Mouse (Mus musculus): ENCODE measurements around the gene Prrx1. TPM values are rescaled to one million over a fixed set of nuclear protein-coding genes. Genes with fewer than 3 reads are reported as not detected.

The Prrx1 gene
- total and polyA plus RNA-seq, 2 experiments, result 0.06 to 0.46 TPM

DNA sequence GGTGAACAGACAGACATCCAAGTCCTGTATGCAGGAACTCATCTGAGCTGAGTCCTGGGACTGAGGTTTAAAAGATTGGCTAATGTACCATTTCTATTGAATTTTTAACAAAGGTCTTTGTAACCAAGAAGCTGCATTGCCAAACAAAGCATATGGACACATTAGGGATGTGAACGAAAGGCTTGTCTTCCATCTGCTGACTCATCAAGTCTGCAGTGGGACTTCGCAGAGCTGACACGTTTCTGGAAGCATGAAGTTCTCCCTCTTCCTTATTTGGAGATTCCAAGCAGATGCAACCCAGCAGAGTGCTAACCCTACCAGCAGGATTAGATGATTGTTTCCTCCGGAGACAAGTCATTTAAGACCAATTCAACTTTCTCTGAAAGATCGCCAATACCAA lies 61.2 kb downstream of the Prrx1 start:
- Histone ChIP-seq H3K9ac (ENCODE audit: low read depth, low read length) (no peak overlapping the region), H3K4me3 (ENCODE audit: insufficient read depth, low read depth, low read length) (no peak overlapping the region), H3K4me1 (ENCODE audit: control insufficient read depth, insufficient read depth, low read length) (no peaks in the 10 kb centered on the region), H3K36me3 (ENCODE audit: control insufficient read depth, insufficient read depth, low read length) (no peaks in the 10 kb centered on the region), H3K27ac (replicated peaks; ENCODE audit: insufficient read depth, low read depth, low read length) (no peak overlapping the region), H3K79me2 (ENCODE audit: control insufficient read depth, insufficient read depth, low read length) (no peaks in the 10 kb centered on the region), H3K27me3 (ENCODE audit: control insufficient read depth, insufficient read depth, low read length) (no peaks in the 10 kb centered on the region)
- no peak for DNase-seq (ENCODE audit: extremely low read depth, low read depth, low spot score)
- 85% methylated on average over 5 of the region's 5 CpGs for WGBS
- TF ChIP-seq CTCF (IDR thresholded peaks at IDR 0.05; ENCODE audit: low read depth, low read length) (no peak), POLR2A (IDR thresholded peaks at IDR 0.05; ENCODE audit: extremely low read depth, insufficient read depth, low read length) (no peak)

GRCm38 (mm10) chr1:163251766-163252165 lies 61.7 kb downstream of the Prrx1 start:
- no peaks in the 10 kb centered on the region for H3K36me3 ChIP-seq (ENCODE audit: control insufficient read depth, insufficient read depth, low read length)
- 71% methylated on average over 1 of the region's 1 CpGs for WGBS
- no peak overlapping the region for H3K27ac ChIP-seq (replicated peaks; ENCODE audit: insufficient read depth, low read depth, low read length)
- TF ChIP-seq POLR2A (IDR thresholded peaks at IDR 0.05; ENCODE audit: extremely low read depth, insufficient read depth, low read length) (no peak), CTCF (IDR thresholded peaks at IDR 0.05; ENCODE audit: low read depth, low read length) (no peak)
- no peak for DNase-seq (ENCODE audit: extremely low read depth, low read depth, low spot score)
- no peaks in the 10 kb centered on the region for H3K27me3 ChIP-seq (ENCODE audit: control insufficient read depth, insufficient read depth, low read length)
- no peaks in the 10 kb centered on the region for H3K79me2 ChIP-seq (ENCODE audit: control insufficient read depth, insufficient read depth, low read length)
- no peak overlapping the region for H3K4me3 ChIP-seq (ENCODE audit: insufficient read depth, low read depth, low read length)
- H3K4me1 ChIP-seq (ENCODE audit: control insufficient read depth, insufficient read depth, low read length), result no peaks in the 10 kb centered on the region
- H3K9ac ChIP-seq (ENCODE audit: low read depth, low read length), result no peak overlapping the region

GRCm38 (mm10) chr1:163238950-163239349 lies 74.6 kb downstream of the Prrx1 start:
- no peaks in the 10 kb centered on the region for H3K79me2 ChIP-seq (ENCODE audit: control insufficient read depth, insufficient read depth, low read length)

GRCm38 (mm10) chr1:163231230-163231629 lies 82.3 kb downstream of the Prrx1 start:
- no peak overlapping the region for H3K27ac ChIP-seq (replicated peaks; ENCODE audit: insufficient read depth, low read depth, low read length)
- TF ChIP-seq CTCF (IDR thresholded peaks at IDR 0.05; ENCODE audit: low read depth, low read length) (no peak), POLR2A (IDR thresholded peaks at IDR 0.05; ENCODE audit: extremely low read depth, insufficient read depth, low read length) (no peak)
- no peak overlapping the region for H3K4me3 ChIP-seq (ENCODE audit: insufficient read depth, low read depth, low read length)
- H3K4me1 ChIP-seq (ENCODE audit: control insufficient read depth, insufficient read depth, low read length), result no peaks in the 10 kb centered on the region
- WGBS, result 58% methylated on average over 3 of the region's 3 CpGs
- DNase-seq (ENCODE audit: extremely low read depth, low read depth, low spot score), result no peak
- no peak overlapping the region for H3K9ac ChIP-seq (ENCODE audit: low read depth, low read length)
- no peaks in the 10 kb centered on the region for H3K27me3 ChIP-seq (ENCODE audit: control insufficient read depth, insufficient read depth, low read length)
- H3K36me3 ChIP-seq (ENCODE audit: control insufficient read depth, insufficient read depth, low read length), result no peaks in the 10 kb centered on the region
- H3K79me2 ChIP-seq (ENCODE audit: control insufficient read depth, insufficient read depth, low read length), result no peaks in the 10 kb centered on the region

More at GRCm38 (mm10) chr1:163238950-163239349, 74.6 kb downstream of the Prrx1 start:
- H3K9ac ChIP-seq (ENCODE audit: low read depth, low read length), result no peak overlapping the region
- no peak for DNase-seq (ENCODE audit: extremely low read depth, low read depth, low spot score)
- H3K36me3 ChIP-seq (ENCODE audit: control insufficient read depth, insufficient read depth, low read length), result no peaks in the 10 kb centered on the region
- H3K27ac ChIP-seq (replicated peaks; ENCODE audit: insufficient read depth, low read depth, low read length), result no peak overlapping the region
- WGBS, result 79% methylated on average over 4 of the region's 4 CpGs
- no peak overlapping the region for H3K4me3 ChIP-seq (ENCODE audit: insufficient read depth, low read depth, low read length)
- TF ChIP-seq CTCF (IDR thresholded peaks at IDR 0.05; ENCODE audit: low read depth, low read length) (no peak), POLR2A (IDR thresholded peaks at IDR 0.05; ENCODE audit: extremely low read depth, insufficient read depth, low read length) (no peak)
- H3K4me1 ChIP-seq (ENCODE audit: control insufficient read depth, insufficient read depth, low read length), result no peaks in the 10 kb centered on the region
- H3K27me3 ChIP-seq (ENCODE audit: control insufficient read depth, insufficient read depth, low read length), result no peaks in the 10 kb centered on the region

DNA sequence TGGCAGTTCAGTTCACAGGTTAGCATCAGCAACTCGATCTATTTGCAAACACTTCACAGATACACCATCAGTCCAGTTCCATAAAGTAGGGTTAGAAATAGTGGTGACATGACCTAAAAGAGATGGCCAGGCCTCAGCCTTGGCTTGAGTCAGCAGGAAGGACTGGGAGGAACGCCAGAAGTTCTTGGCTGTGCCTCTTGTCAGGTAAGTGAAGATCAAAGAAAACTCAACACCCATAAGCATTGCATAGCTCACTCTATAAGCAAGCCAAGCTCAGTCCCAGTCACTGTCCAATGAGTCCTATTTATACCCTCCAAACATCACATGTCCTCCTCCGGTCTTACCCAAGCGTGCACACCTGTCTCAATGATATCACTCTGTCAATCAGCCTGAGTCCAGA lies 87.2 kb downstream of the Prrx1 start:
- H3K4me3 ChIP-seq (ENCODE audit: insufficient read depth, low read depth, low read length), result no peak overlapping the region
- 89% methylated on average over 4 of the region's 4 CpGs for WGBS

GRCm38 (mm10) chr1:163221767-163222166 lies 91.7 kb downstream of the Prrx1 start:
- H3K27me3 ChIP-seq (ENCODE audit: control insufficient read depth, insufficient read depth, low read length), result no peaks in the 10 kb centered on the region
- WGBS, result 90% methylated on average over 1 of the region's 1 CpGs
- H3K79me2 ChIP-seq (ENCODE audit: control insufficient read depth, insufficient read depth, low read length), result no peaks in the 10 kb centered on the region
- no peak overlapping the region for H3K9ac ChIP-seq (ENCODE audit: low read depth, low read length)
- no peak for DNase-seq (ENCODE audit: extremely low read depth, low read depth, low spot score)
- H3K4me1 ChIP-seq (ENCODE audit: control insufficient read depth, insufficient read depth, low read length), result no peaks in the 10 kb centered on the region
- no peak overlapping the region for H3K4me3 ChIP-seq (ENCODE audit: insufficient read depth, low read depth, low read length)
- no peak overlapping the region for H3K27ac ChIP-seq (replicated peaks; ENCODE audit: insufficient read depth, low read depth, low read length)
- TF ChIP-seq POLR2A (IDR thresholded peaks at IDR 0.05; ENCODE audit: extremely low read depth, insufficient read depth, low read length), result no peak
- TF ChIP-seq CTCF (IDR thresholded peaks at IDR 0.05; ENCODE audit: low read depth, low read length), result no peak
- H3K36me3 ChIP-seq (ENCODE audit: control insufficient read depth, insufficient read depth, low read length), result no peaks in the 10 kb centered on the region

More for the DNA sequence above, 87.2 kb downstream of the Prrx1 start:
- no peak for TF ChIP-seq POLR2A (IDR thresholded peaks at IDR 0.05; ENCODE audit: extremely low read depth, insufficient read depth, low read length)
- no peak for TF ChIP-seq CTCF (IDR thresholded peaks at IDR 0.05; ENCODE audit: low read depth, low read length)
- DNase-seq (ENCODE audit: extremely low read depth, low read depth, low spot score), result no peak
- Histone ChIP-seq H3K36me3 (ENCODE audit: control insufficient read depth, insufficient read depth, low read length) (no peaks in the 10 kb centered on the region), H3K4me1 (ENCODE audit: control insufficient read depth, insufficient read depth, low read length) (no peaks in the 10 kb centered on the region), H3K27ac (replicated peaks; ENCODE audit: insufficient read depth, low read depth, low read length) (no peak overlapping the region), H3K79me2 (ENCODE audit: control insufficient read depth, insufficient read depth, low read length) (no peaks in the 10 kb centered on the region), H3K9ac (ENCODE audit: low read depth, low read length) (no peak overlapping the region), H3K27me3 (ENCODE audit: control insufficient read depth, insufficient read depth, low read length) (no peaks in the 10 kb centered on the region)

All from liver, adult 2 months (tissue).